Mouse (Mus musculus) naive thymus-derived CD4-positive, alpha-beta T cell, adult 2 months (primary cell): Measurements from ENCODE around the gene Cltb.
"Not testable (repeated sequence)": the region's sequence is repeated elsewhere in the genome, so short reads cannot be mapped to it uniquely, and the experiment has no call there.

Experiments used
- DNase-seq: peaks from one replicate; pipeline ENCODE4 v3.0.0-alpha.2; 2011; ENCODE audit warnings: low read depth

The Cltb gene

DNA sequence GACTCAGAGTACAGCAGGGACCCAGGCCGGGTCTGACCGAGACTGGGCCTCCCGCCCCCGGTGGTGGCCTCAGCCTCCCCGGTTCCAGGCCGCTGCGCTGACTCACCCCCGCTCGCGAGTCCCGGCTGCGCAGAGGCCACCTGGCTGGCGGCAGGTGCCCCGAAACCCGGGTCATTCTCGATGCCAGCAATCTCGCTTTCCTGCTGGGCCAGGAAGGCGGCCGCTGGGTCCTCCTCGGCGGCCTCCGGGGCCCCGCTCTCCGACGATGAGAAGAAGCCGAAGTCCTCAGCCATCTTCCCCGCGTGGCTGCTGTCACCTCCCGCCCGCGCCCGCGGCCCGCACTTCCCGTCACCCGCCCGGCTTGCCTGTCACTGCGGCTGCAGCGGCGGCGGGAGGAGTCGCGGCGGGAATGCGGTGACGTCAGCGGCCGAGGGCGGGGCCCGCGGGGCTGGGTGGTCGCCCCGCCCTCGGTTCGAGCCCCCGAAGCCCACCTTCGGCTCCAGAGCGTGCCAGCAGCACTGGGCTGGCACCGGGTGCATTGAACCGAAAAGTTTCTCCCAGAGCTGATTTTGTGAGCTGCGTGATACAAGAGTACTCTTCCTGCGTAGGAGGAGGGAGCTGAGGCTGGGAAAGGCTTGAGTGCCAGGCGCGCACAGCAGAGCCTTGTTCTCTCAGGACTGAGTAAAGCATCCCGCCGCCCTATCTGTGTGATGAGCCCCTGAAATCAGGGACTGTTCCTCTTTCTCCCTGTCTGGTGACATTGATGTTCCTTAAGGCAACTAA is at the start of gene Cltb:
Gene Cltb (minus strand): TSS at position 373 of the 783 bp plus-strand sequence.
- DNase-seq: peak; percentile 83

DNA sequence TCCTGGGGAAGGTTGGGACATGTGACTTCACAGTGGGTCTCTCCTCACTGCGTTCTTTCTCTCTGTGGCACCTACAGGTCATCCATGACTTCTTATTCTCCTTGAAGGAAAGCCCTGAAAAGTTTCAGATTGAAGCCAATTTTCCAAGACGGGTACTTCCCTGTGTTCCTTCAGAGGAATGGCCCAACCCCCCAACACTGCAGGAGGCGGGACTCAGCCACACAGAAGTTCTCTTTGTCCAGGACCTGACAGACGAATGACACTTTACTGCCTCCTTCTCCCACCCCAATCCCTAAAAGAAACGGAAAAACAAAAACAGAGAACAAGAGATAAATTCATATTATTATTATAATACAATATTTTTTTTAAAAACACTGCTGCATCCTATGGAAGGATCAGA is 49.7 kb upstream of the Cltb start:
- DNase-seq: no peak

DNA sequence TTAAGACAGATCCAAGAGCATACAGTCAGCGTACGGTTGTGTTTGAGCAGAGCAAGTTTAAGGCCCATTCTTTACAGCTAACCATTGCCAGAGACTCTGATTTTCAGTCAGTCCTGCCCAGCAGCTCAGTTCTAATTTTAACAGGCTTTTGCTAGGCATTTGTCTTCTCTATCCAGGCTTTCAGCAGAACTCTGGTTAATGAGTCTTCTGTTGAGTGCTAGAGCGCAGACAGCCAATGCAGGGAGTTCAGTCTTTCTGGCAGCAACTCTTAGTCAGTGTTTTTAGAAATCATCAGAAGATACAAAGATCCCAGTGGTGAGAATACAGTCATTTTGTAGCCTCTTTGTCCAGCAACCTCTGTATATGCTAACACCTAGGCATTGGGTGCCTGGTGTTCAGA is 39.3 kb upstream of the Cltb start:
- no peak for DNase-seq

DNA sequence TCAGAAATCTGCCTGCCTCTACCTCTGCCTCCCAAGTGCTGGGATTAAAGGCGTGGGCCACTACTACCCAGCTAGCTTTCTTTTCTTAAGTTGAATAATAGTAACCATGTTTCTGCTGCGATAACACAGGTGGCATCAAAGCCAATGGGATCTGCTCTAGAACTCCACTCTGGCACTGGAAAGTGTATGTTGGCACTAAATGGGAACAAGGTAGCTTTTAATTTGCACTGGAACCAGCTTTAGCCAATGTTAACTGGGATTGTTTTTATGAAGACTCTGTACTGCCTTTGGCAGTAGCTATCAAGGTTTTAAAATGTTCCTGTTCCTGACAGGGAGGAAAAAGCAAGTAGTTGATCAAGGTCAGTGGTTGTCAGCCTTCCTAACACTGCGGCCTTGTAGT is 23.9 kb upstream of the Cltb start:
- no peak for DNase-seq

DNA sequence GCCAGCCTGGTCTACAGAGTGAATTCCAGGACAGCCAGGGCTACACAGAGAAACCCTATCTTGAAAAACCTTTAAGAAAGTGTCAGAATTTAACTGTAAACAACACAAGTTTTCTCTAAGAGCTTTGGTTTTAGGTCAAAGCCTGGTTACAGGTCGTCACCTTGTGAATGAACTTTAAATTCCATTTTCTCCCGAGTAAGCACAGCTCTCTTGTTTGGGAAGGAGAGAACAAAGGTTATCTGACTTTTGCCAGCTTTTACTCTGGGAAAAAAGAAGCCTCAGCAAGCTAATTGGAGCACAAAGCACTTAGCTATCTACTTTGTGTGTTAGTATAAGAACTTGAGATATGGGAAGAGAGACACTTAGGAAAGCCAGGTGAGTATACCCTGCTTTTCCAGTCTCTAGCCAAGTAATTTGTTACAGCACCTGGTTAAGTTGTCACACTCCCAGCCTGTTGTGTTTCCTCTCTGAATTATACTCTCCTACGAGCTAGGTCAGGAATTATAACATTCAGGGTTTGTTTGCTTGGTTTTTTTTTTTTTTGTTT is 21.7 kb upstream of the Cltb start:
- no peak for DNase-seq

DNA sequence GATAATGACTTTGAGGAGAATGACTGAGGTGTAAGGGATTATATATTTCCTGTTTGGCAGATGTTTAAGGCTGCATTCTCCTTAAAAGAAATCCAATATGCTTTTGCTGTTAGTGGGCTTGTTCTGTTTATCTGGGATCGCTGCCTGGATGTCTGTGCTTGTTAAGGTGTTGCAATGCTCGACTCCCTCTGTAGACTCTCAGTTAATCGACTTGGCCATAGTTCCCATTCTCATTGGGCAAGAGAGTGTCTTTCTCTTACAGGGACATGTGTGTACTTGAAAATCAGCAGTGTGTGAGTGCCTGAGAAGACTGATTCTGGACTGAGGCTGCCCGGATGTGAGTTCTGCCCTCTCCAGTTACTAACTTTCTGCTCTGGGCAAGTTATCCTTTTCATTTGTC is 18.0 kb upstream of the Cltb start:
- DNase-seq: no peak

DNA sequence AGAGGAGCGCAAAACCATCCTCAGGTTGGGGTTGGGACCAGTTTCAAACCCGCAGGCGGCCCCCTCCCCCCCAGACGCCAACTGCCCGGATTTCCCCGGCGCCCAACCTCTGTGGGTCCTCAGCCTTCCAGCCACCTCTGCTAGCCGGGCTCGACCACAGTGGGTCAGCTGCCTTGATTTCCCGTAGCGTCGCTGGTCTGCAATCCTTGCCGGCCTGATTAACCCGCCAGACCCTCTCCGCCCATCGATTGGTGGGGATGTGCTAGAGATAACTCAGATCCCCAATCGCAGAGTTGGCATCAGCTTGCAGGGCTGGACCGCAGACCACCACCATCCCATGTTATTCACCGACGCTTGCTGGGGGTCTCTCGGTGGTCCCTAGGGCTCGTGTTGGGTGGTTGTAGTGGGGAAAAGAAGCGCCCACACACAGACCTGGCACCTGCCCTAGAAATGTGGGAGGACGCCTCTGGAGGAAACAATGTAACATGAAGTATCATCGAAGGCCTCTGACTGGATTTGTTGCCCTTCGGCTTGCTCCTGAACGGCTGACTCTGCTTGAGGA is 10.9 kb upstream of the Cltb start:
- peak; percentile 51 for DNase-seq

DNA sequence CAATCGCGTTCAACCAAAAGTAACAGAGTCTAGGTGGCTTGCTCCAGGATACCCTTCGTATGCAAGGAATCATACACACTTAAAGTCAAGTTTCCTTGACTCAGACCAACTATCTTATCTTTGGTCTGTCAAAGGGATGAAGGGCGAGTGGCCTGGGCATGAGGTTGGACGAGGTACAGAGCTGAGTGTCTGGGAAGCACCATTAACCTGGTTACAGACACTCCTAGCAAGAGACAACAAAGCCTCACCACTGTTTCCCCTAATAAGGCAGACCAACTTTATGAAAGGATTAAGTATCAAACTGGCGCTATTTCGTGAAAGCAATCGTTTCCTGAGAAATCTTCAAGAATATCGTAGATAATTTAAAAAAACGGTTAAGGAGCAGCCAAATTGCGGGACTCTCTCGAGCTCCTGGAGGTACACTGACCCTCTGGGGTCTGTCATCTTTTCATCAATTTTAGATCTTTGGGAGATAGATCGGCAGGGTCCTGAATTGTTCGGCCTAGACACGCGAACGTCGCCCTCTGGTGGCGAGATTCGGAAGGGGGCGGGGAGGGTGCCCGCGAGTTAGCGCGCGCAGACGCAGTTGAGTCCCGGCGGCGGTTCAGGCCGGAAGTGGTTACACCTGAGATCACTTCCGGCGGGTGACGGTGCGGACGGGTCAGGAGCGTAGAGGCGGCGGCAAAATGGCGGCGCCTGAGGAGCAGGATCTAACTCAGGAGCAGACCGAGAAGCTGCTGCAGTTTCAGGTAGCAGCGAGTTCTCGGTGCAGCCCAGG is 10.2 kb upstream of the Cltb start, which contains the start of gene Faf2:
Gene Faf2 (plus strand): TSS at position 630 of the 778 bp plus-strand sequence.
- peak; percentile 99 for DNase-seq

DNA sequence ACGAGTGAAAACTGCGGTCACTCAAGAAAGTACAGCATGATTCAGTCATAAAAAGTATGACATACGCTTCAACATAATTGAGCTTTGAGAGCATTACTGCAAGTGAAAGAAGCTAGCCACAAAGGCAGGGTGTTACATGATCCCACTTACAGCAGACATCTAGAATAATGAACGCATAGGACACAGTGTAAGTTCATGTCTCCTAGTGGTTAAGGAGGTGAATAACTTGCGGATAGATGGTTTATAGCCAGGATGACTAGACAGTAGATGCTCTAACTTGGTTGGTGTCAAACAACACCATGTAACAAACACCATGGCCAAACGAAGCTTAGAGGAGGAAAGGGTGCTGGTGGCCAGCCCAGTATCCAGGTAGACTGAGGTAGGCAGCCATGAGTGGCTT is 5.9 kb upstream of the Cltb start:
- DNase-seq: no peak

DNA sequence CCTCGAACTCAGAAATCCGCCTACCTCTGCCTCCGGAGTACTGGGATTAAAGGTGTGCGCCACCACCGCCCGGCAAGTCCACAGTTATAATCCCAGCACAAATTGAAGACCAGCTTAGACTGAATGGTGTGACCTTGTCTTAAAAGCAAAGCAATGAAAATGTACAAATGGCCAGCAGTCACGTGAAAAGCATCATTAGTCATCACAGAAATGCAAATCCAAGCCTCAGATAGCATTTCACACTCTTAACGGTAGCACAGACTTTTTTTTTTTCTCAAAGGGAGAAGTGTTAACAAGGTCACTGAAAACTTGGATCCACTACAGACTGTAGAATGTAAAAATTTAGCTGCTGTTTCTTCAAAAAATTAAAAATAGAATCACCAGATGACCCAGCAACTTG is 5.2 kb upstream of the Cltb start:
- no peak for DNase-seq

DNA sequence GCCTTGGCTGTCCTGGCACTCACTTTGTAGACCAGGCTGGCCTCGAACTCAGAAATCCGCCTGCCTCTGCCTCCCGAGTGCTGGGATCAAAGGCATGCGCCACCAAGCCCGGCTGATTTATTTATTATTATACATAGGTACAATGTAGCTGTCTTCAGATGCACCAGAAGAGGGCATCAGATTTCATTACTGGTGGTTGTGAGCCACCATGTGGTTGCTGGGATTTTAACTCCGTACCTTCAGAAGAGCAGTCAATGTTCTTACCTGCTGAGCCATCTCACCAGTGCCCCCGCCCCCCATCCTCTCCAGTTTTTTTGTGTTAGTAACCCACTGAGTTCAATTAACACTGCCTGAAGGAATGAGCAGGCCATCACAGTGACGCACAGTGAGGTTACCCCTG is 2.0 kb upstream of the Cltb start:
- DNase-seq: not testable (repeated sequence)

DNA sequence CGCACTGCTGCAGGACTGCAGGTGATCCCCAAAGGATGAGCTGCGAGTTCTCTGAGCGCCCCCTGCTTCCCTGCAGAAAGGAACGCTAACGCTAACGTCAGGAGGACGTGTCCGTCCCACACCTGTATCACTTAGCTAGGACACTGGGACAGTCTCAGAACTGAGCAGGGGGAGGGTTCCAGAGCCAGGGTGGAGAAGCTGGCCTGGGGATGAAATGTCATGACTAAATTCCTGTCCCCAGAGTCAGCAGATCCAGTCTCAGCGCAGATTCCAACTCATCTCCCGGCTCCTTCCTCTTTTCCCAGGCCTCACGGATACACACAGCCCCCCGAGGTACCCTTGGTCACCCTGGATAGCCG is 552 bp downstream of the Cltb start:
- DNase-seq: peak; percentile 29

DNA sequence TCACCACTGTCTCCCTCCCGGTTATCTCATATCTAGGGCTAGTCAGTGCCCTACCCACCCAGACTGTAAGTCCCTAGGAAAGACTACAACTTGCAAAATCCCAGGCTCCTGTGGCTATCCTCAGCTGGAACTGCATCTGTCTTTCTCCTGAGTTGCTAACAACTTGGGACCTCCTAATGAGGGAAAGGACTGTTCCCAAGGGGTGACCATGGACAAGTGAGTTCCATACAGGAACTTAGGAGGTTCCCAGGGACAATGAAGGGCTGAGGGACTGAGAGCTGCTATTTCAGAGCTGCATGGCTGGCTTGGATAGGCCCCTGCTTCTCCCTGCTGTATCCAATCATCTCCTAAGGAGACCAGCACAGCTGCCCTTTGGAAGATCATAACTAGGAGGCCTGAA is 1.8 kb downstream of the Cltb start:
- no peak for DNase-seq

DNA sequence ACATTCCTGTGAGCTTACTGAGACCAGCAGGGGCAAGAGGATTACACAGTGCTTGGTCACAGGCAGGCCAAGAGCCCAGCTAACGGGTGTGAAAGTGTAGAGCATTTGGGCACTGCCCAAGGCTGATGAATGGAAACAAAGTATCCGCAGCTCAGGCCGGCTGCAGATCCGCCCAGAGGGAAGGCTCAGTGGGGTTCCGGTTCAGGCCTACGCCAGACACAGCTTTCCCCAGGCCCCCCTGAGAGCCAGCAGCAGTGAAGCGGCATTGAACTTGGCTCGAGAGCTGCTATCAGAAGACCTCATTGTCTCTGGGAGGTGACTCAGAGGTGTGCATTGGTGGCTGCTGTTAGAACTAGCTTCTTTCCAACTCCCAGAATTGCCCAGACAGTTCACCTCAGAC is 2.5 kb downstream of the Cltb start:
- DNase-seq: no peak

DNA sequence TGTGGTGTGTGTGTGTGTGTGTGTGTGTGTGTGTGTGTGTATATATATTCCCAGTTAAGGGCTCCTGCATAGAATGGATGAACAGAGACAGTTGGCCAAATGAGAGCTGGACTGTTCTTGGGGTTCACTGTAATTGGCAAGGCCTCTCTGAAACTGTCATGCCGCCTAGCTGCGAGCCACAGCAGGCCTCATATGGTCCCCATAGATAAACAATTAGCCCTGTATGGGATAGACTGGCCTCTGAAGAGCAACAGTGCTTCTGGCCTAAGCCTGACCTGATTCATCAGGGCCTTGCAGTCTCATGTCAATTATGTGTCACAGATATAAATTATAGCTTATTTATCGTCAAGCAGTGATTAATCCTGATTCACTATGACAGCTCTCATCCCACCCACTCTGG is 3.1 kb downstream of the Cltb start:
- DNase-seq: no peak

DNA sequence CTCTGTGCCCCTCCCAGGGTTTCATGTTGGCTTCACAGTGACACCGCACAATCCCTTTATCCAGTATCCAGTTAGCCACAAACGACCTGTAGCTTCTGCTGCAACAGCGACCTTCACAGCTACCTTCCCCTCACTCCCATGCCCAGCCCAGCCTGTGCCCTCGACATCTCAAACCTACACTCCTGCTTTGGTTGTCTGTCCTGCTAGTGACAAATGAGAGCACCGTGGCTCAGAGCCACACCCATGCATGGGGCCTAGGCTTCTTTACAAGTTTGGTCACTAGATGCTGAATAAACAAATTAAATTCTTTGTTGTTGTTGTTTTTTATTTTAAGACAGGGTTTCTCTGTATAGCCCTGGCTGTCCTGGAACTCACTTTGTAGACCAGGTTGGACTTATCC is 3.9 kb downstream of the Cltb start:
- DNase-seq: no peak

DNA sequence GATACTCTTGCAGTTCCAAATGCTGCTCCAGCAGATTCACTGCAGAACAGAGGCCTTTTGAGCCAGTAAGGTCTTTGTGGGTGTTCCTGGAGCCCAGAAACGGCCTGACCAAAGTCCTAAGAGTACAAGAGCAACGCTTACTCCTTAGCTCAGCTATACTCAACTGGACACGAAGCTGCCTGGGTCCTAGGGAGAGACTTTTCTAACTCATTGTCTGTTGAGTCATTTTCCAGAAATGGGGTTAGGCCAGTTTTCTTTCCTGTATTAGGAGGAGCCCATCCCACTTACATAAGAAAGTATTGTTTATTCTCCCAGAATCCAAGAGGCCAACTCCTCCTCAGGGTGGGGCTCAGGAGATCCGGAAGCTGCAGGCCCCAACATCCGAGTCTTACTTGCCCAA is 5.7 kb downstream of the Cltb start:
- no peak for DNase-seq

DNA sequence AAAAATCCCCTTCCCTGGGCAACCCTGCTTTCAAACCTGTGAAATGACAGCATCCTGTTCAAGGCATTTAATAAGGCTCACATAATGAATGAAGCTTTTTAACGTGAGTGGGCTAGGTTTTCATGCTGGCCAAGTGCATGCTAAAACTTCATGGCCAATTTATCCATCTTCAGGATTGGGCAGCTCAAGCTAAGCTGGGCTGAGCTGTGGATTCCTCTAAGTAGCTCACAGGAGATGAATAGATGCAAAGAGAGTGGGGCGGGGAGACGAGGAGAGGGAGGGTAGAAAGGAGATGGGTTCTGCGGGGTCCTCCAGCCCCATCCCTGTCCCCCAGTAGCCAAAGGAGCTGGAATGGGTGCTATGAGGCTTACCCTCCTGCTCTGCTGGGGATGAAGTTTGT is 6.9 kb downstream of the Cltb start:
- no peak for DNase-seq

DNA sequence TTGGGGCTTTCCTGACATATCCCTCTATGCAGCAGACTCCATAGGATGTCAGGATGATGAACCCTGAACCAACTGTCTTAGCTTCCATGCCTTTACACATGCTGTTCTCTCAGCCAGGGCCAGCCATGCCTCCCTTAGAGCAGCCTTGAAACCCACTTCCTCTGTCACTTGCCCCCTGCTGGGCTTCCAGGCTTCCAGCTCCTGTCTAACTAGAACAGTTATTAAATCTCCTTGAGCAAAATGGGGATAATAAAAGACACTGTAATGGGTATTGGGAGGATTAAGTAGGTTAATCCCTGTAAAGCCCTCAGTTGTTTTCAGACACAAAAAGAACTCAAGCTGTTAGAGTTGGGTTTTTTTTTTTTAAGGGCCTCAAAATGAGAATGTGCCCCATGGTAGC is 7.6 kb downstream of the Cltb start:
- no peak for DNase-seq

DNA sequence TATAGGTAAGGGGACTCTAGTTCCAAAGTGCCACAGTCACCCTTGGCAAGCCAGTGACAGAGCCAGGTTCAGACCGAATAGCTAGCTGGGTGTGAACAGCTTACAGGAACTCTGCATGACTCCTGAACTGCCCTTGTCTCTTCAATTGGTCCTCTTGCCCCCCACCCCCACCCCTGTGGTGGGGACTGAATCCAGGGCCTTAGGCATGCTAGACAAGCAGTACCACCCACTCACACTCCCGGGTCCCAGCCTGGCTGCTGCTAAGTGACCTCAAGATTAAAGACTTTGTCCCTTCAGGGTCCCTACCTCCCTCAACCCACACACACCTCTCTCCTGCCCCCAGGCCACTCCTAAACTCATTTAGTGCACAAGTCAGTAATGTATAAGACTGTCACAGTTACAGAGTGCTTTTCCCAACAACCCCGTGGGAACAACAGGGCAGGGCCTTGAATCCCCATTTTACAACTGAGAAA is 8.5 kb downstream of the Cltb start:
- DNase-seq: no peak

DNA sequence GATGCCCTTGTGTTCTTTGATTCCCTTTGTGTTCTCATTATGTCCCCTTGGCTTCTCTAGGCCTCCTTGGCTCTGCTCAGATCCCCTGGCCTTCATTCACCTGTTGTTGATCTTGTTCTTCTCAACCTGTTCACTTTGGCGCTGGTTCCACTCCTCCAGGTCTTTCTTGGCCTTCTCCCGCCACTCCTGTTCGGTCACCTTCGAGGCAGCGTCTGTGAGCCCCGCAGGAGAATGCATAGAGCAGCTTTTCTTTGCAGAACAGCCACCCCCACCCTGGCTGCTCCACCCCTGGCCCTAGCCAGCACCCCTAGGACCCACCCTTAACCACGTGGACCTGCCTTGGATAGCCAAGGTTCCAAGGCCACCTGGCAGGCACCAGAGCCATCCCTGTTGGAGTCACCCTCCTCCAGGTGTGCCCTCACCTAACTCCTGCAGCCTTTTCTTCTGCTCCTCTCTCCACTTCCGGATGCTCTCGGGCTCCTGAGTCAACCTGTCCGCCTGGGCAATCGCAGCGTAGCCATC is 12.5 kb downstream of the Cltb start:
- no peak for DNase-seq

DNA sequence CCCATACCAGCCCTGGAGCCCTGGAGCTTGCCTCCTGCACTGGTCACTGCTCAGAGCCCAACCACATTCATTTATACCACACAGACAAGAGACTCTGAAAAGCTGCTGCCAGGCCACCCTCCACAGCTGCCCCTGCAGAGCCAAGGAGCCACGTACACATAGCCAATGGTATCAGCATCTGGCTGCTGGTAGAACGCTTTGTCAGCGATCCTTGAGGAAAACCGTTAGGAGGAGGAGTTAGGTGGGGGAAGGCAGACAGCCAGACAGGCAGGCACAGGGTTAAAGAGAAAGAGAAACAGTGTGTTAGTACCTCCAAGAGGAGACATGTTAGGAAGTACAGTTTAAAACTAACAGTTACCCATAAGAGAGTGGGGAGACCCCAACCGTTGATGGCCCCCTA is 14.3 kb downstream of the Cltb start:
- DNase-seq: no peak
